Mouse (Mus musculus) lung, postnatal 0 days (tissue): ENCODE measurements around the gene Hoxd8. TPM values are rescaled to one million over a fixed set of nuclear protein-coding genes. Genes with fewer than 3 reads are reported as not detected.
A peak's percentile ranks its signal among the peaks of the same experiment; 100 is the strongest.

Experiments
- ATAC-seq: fragments of 200-750 bp; cut with Nextera tagmentation; 2 replicates; pipeline ENCODE4 v1.8.0; 2017; ENCODE audit warnings: moderate library complexity
- DNase-seq: peaks from one replicate; pipeline ENCODE4 v3.0.0-alpha.2; 2016; ENCODE audit warnings: low spot score
- H3K27ac ChIP-seq: fragments of 300-500 bp; sonication (generic); 2 replicates; pipeline ENCODE4 v1.5.1; 2014; ENCODE audit warnings: antibody characterized with exemption, mild to moderate bottlenecking, low read length, mixed read lengths
- H3K27me3 ChIP-seq: fragments of 300-500 bp; sonication (generic); replicated peaks from 2 replicates; pipeline ENCODE4 v1.6.1; 2014; ENCODE audit warnings: low read length, mixed read lengths; ENCODE audit not compliant: insufficient read depth
- H3K36me3 ChIP-seq: fragments of 300-500 bp; sonication (generic); 2 replicates; pipeline ENCODE4 v1.6.1; 2014; ENCODE audit warnings: low read length, mixed read lengths; ENCODE audit not compliant: insufficient read depth
- H3K4me1 ChIP-seq: fragments of 300-500 bp; sonication (generic); 2 replicates; pipeline ENCODE4 v1.6.1; 2014; ENCODE audit warnings: antibody characterized with exemption, low read depth, low read length, mixed read lengths; ENCODE audit not compliant: insufficient read depth
- H3K4me2 ChIP-seq: fragments of 300-500 bp; sonication (generic); replicated peaks from 2 replicates; pipeline ENCODE4 v1.6.1; 2014; ENCODE audit warnings: low read depth, mild to moderate bottlenecking, low read length, moderate library complexity, mixed read lengths
- H3K4me3 ChIP-seq: fragments of 300-500 bp; sonication (generic); 2 replicates; pipeline ENCODE4 v1.5.1; 2014; ENCODE audit warnings: low read depth, low read length
- H3K9ac ChIP-seq: fragments of 300-500 bp; sonication (generic); replicated peaks from 2 replicates; pipeline ENCODE4 v1.6.1; 2014; ENCODE audit warnings: low read depth, mild to moderate bottlenecking
- H3K9me3 ChIP-seq: fragments of 300-500 bp; sonication (generic); 2 replicates; pipeline ENCODE4 v1.6.1; 2016; ENCODE audit warnings: low read length, mixed read lengths
- CTCF ChIP-seq: IDR thresholded peaks from 2 replicates; pipeline ENCODE4 v1.5.1; 2016; ENCODE audit warnings: antibody characterized with exemption, mild to moderate bottlenecking
- EP300 ChIP-seq: IDR thresholded peaks from 2 replicates; pipeline ENCODE4 v1.6.1; 2016; ENCODE audit warnings: antibody characterized with exemption, mild to moderate bottlenecking, control low read depth
- WGBS: fragments of 180-500 bp; shearing (Covaris S2); extraction: QIAGEN DNeasy Blood & Tissue Kit; methylation state at CpG from one replicate; pipeline ENCODE4 v1.1.7; 2014; 5-methylcytosine and 5-hydroxymethylcytosine counted together
- polyA plus RNA-seq: library from polyadenylated mRNA; unstranded; fragments of >200 nt; fragmentation: Nextera tagmentation; extraction: Ambion mirVana; gene quantifications from 2 replicates; pipeline ENCODE4 v1.2.1, GENCODE M21; 2015

Hoxd8 gene
- polyA plus RNA-seq, 1 experiment from 2014 or later = 0.44 TPM

GRCm38 (mm10) chr2:74695813-74696430 is 8.5 kb upstream of the Hoxd8 start:
- no peak for DNase-seq
- WGBS = 7% methylated on average over 7 of the region's 7 CpGs
- Histone ChIP-seq H3K27me3 (peaks cover 97% of the 10 kb centered on the region), H3K9ac (no peak overlapping the region), H3K4me2 (no peak overlapping the region), H3K4me1 (0 out of 2 replicates have a peak, but pooled peaks cover 5% of the 10 kb centered on the region), H3K27ac (no peak overlapping the region), H3K4me3 (no peak overlapping the region), H3K9me3 (no peaks in the 10 kb centered on the region), H3K36me3 (no peaks in the 10 kb centered on the region)
- no peak for ATAC-seq
- TF ChIP-seq EP300 = no peak
- TF ChIP-seq CTCF = no peak

GRCm38 (mm10) chr2:74696442-74697335 is 7.7 kb upstream of the Hoxd8 start:
- H3K27ac ChIP-seq = no peak overlapping the region
- H3K9ac ChIP-seq = no peak overlapping the region
- TF ChIP-seq CTCF = no peak
- TF ChIP-seq EP300 = no peak
- H3K36me3 ChIP-seq = no peaks in the 10 kb centered on the region
- H3K4me1 ChIP-seq = 0 out of 2 replicates have a peak, but pooled peaks cover 5% of the 10 kb centered on the region
- H3K4me3 ChIP-seq = no peak overlapping the region
- no peak for DNase-seq
- H3K4me2 ChIP-seq = no peak overlapping the region
- ATAC-seq = no peak
- peaks cover 96% of the 10 kb centered on the region for H3K27me3 ChIP-seq
- WGBS = 2% methylated on average over 34 of the region's 34 CpGs
- no peaks in the 10 kb centered on the region for H3K9me3 ChIP-seq

DNA sequence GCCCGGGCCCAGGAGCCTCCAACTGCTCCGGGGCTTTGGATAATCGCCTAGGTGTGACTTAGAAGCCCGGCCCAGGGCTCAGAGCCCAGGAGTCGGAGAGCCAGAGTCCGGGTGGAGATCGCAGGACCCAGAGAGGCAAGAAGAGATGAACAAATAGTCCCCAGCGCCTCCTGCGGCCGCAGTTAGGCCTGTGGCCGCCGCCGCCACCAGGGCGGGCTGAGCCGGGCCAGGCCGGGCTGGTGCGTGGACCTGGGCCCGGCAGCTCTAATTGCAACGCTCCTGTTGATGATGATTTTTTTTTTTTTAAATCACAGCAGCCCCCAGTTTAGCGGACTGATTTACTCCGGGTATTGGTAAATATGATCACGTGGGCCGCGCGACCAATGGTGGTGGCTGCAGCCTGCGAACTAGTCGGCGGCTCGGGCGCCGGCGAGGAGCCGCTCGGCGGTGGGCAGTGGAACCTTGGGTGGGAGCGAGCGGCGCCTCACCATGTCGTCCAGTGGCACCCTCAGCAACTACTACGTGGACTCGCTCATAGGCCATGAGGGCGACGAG is 6.8 kb upstream of the Hoxd8 start, which contains the start of gene Hoxd9:
Hoxd9 (plus strand) TSS at position 161 of the 555 bp plus-strand sequence.
- H3K4me1 ChIP-seq = 0 out of 2 replicates have a peak, but pooled peaks cover 5% of the 10 kb centered on the region
- peak within 1 kb of the TSS; percentile 52 for H3K4me2 ChIP-seq
- H3K27ac ChIP-seq = no peak within 1 kb of the TSS
- WGBS = 1% methylated on average over 35 of the region's 43 CpGs
- ATAC-seq (peak; percentile 44), DNase-seq (no peak)
- peak within 1 kb of the TSS; percentile 28 for H3K4me3 ChIP-seq
- TF ChIP-seq CTCF = peak; percentile 29; the same call in 1 of the 2 replicates
- no peak for TF ChIP-seq EP300
- H3K27me3 ChIP-seq = peaks cover 89% of the 10 kb centered on the region
- H3K9ac ChIP-seq = no peak within 1 kb of the TSS
- no peaks in the 10 kb centered on the region for H3K9me3 ChIP-seq
- H3K36me3 ChIP-seq = no peaks in the 10 kb centered on the region

DNA sequence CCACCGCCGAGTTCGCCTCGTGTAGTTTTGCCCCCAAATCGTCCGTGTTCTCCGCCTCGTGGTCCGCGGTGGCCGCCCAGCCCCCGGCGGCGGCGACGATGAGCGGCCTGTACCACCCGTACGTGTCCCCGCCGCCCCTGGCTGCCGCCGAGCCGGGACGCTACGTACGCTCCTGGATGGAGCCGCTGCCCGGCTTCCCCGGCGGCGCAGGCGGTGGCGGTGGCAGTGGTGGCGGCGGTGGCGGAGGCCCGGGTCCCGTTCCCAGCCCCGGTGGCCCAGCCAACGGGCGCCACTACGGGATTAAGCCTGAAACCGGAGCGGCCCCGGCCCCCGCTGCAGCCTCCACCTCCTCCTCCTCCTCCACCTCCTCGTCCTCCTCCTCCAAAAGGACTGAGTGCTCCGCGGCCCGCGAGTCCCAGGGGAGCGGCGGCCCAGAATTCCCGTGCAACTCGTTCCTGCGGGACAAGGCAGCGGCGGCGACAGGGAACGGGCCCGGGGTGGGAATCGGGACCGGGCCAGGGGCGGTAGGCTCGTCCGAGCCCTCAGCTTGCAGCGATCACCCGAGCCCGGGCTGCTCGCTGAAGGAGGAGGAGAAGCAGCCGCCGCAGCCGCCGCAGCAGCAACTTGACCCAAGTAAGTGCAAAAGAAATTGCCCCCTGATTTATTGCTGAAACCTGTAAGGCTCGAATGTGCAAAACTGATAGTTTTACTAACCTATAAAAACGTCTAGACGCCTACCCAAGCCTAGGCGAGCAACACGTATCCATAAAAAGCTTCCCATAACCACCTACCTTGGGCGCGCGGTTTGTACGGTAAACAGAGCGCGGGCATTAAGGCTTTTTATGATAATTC is 6.0 kb upstream of the Hoxd8 start:
- ATAC-seq (0 out of 2 replicates have a peak, but pooled peaks have one; percentile 14), DNase-seq (no peak)
- TF ChIP-seq CTCF (no peak), EP300 (no peak)
- Histone ChIP-seq H3K9me3 (no peaks in the 10 kb centered on the region), H3K4me1 (0 out of 2 replicates have a peak, but pooled peaks cover 5% of the 10 kb centered on the region), H3K36me3 (no peaks in the 10 kb centered on the region), H3K4me2 (peak overlapping the region; percentile 52), H3K27ac (no peak overlapping the region), H3K4me3 (peak overlapping the region; percentile 28), H3K27me3 (peaks cover 89% of the 10 kb centered on the region), H3K9ac (no peak overlapping the region)
- WGBS = under 1% methylated on average over 60 of the region's 86 CpGs

DNA sequence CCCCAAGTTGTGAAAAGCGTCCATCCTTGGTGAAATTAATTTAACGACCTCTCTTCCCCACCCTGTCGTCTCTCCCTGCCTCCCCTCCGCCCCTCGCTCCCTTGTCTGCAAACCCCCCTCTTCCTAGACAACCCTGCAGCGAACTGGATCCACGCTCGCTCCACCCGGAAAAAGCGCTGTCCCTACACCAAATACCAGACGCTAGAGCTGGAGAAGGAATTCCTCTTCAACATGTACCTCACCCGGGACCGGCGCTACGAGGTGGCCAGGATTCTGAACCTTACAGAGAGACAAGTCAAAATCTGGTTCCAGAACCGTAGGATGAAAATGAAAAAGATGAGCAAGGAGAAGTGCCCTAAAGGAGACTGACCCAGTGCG is 5.4 kb upstream of the Hoxd8 start:
- no peak overlapping the region for H3K4me3 ChIP-seq

More for the DNA sequence above, 5.4 kb upstream of the Hoxd8 start:
- TF ChIP-seq CTCF (no peak), EP300 (no peak)
- DNase-seq (no peak), ATAC-seq (no peak)
- Histone ChIP-seq H3K36me3 (no peaks in the 10 kb centered on the region), H3K9ac (no peak overlapping the region), H3K27ac (no peak overlapping the region), H3K9me3 (no peaks in the 10 kb centered on the region), H3K4me2 (no peak overlapping the region), H3K4me1 (0 out of 2 replicates have a peak, but pooled peaks cover 5% of the 10 kb centered on the region), H3K27me3 (peaks cover 89% of the 10 kb centered on the region)
- 3% methylated on average over 17 of the region's 17 CpGs for WGBS
